Mouse (Mus musculus) monocyte, adult 5-6 weeks (primary cell): ENCODE data around the gene Tbc1d13. TPM values are rescaled to one million over a fixed set of nuclear protein-coding genes. Genes with fewer than 3 reads are reported as not detected.

Experiments used
- ATAC-seq: fragments of 153-309, 156-312 bp; replicated peaks from 2 replicates; pipeline ENCODE4 v1.8.0; 2017; ENCODE audit warnings: mild to moderate bottlenecking; ENCODE audit not compliant: low TSS enrichment, insufficient number of reproducible peaks, severe bottlenecking, poor library complexity, low FRiP score
- total RNA-seq: library from RNA; stranded (forward); fragments of 200-1000, 200-491, 200-594 nt; gene quantifications from 3 replicates; pipeline ENCODE4 v1.2.3, GENCODE M21; 2017

Gene Tbc1d13
- 33.8 to 54.8 TPM (median 52.4 TPM) in 3 replicates for total RNA-seq

DNA sequence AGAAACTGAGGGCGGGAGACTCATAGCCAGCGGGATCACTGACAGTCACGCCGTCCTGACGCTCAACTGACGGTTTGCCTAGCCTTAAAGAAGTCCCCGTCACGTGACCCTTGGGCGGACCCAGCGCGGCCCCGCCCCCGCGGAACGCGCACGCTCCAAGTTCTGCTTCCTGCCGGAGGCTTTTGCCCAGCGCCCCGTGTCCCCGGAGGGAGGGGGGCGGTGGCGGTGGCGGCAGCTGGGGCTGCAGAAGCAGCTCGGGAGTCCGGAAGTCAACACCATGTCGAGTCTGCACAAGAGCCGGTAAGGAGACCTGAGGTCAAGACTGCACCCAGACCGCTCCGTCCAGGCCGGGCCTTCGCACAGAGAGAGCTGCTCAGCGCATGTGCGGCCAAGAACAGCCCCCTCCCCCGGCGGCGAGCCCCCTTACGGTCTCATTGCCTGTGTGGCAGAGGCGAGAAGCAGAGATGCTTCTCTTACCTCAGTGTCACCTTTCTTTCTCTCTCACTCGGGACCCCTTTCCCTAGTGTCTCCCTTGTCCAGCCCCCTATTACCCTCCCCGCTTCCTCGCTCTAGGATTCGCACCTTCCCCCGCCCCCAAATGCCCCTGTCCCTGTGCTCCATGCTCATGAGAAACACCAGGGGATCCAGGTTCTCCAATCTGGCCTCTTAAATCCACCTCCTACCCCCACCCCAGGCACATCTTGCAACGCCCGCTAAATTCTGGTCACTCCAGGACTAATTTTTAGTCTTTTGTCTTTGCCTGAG lies at the start of gene Tbc1d13:
TSS of gene Tbc1d13 (plus strand) at position 134 of the 765 bp plus-strand sequence.
- peak; percentile 87 for ATAC-seq

DNA sequence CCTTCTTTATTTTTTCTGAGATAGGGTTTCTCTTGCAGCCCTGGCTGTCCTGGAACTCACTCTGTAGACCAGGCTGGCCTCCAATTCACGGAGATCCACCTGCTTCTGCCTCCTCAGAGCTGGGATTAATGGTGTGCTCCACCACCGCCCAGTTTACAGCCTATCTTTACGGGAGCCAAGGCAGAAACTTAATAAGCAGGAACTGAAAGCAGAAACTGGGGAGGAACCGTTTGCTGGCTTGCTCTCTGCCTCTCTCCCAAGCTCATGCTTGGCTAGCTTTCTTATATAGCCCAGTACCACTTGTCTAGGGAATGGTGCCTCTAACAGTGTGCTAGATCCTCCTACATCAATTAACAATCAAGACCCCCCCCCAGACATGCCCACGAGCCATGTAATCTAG lies 49.4 kb upstream of the Tbc1d13 start:
- ATAC-seq: peak; percentile 82

DNA sequence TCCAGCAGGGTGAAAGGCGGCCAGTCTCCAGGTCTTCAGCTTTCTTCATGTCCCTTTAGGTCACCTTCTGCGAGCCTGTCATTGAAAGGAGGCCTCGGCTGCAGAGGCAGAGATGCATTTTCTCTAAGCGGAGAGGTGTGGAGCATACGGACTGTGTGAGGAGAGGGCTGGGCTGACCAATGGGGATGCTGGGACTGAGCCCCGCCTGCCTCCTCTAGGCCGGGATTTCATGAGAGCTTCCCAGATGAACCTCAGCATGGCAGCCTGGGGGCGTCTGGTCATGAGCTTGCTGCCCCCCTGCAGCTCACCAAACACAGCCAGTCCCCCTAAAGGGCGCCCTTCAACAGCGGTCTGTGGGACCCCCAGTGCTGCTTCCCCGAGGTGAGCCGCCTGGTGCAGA lies 48.9 kb upstream of the Tbc1d13 start:
- ATAC-seq: no peak

DNA sequence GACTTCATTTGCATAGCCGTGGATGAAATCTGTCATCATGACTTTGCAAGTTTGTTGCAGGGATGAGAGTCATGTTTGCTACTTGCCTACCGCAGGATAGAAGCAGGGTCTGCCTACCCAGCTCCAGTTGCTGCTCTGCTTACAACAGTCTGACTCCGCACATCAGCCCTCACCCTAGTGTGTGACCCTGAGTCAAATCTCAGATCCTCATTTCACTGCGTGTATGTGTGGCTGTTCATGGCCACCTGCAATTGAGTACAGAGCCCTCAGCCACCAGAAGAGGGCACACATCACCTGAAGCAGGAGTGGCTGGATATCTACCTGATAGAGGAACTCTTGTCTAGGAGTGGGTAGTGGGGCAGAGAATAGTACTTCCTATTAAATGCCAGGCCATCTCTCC lies 46.2 kb upstream of the Tbc1d13 start:
- no peak for ATAC-seq

DNA sequence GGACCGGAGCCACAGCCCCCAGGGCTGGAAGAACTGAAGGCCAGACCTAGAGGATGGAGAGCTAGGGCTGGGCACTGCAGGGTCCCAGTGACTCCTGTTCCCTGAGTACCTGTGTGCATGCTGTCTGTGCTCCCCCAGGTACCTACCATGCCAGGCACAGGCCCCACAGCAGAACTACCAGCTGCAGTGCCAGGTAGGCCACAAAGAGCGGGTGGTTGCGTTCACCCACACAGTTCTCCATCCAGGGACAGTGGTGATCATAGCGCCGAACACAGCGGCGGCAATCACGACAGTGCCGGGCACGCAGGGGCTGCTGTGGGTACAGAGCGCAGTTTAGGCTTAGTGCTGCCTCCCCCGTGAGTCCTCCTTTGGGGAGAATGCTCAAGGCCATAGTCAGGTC lies 42.0 kb upstream of the Tbc1d13 start:
- ATAC-seq: no peak

DNA sequence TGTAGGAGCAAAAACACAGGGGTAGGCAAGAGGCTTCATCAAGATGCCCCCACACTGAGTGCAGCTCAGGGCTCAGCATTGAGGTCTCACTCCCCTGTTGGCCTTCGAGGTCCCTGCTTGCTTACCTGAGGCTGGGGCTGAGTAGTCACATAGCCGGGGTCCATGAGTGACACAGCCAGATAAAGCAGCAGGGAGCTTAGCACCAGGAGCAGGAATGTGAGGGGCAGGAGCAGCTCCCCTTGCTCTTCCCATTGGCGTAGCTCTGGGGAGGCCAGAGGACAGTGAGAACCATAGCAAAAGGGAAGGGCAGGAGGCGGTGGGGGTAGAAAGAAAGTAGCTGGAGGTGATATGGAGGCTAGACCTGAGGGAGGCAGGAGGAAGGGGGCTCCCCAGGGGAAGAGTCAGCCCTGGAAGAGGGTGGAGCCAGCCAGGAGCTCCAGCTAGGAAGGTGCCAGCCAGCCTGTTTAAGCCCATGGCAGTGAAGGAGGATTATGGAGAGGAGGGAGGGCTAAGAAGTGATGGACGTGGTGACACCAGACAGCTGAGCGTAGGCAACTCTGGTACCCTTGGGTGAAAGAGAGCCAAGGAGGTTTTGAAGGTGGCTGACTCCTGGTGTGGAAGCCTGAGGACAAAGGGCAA lies 41.1 kb upstream of the Tbc1d13 start:
- ATAC-seq: no peak

DNA sequence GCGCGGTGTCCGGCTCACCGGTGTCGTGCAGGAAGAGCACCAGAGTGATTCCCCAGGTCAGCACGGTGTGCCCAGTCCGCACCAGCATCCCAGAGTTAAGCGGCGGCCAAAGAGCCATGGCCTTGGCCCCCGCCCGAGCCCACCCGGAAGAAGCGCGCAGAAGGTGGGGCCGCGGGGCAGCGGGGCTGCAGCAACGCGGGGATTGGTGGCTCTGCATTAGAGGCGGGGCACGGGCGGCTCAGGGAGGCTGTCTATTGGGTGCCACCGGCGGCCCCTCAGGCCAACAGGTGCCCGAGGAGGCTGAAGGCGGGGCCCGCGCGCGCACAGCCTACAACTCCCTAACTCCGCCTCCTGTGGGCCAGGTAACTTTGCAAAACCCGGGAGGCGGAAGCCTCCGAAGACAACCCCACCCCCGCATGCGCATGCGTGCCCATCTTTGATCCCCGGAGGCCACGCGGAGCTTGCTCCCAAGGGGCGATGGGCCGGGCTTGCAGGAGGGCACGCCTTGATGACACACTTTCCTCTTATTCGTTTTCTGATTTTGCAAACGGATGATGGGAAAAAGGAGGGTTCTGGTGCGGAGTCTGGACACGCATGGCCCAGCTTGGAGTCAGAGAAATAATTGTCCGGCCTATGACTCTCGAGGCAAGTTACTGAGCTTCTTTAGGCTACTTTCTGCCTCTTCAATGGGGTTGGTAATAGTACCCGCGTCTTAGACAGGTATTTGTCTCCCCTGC lies 39.9 kb upstream of the Tbc1d13 start, which contains the start of gene Zdhhc12:
TSS of gene Zdhhc12 (minus strand) at position 178 of the 737 bp plus-strand sequence.
- ATAC-seq: peak; percentile 88

DNA sequence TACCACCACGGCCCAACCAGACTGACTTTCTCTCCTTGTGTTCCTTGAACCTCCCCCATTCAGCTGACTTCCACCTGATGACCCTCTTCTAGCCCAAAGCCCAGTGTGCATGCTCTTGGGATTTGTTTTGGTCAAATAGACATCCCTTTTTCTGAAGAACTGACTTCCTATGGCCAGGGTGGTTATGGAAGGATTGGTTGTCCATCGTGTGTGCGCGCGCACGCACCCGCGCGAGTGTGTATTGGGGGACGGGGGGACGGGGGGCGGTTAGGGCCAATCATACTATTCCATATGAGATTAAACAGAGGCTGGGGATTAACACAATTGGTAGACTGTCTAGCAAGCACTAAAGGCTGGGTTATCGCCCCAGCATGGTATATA lies 39.3 kb upstream of the Tbc1d13 start:
- ATAC-seq: no peak

DNA sequence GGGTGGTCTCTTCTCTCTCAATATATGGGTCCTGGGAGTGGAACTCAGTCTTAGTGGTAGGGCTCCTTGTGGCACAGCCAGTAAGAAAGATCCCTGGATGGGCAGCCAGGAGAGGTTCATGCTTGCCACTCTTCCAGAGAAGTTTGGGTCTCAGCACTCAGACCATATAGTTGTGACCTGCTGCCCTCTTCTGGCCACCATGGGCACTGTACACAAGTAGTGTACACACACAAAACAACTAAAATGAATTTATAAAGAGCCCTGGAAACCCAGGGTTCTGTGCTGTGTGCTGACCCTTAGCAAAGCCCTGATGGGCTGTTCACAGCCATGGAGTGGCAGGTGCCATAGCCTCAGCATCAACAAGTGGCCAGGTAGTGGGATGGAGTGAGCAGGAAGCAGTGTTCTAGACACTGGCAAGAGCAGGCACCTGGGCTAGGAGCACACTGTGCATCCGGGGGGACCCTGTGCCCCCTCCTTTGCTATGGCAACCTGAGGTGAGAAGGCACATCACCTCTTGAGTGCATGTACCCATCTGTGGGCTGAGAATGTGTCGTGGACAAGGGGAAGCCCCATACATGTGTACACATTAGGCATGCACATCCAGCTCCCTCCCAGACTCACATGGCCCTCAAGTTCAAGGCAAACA lies 37.5 kb upstream of the Tbc1d13 start:
- ATAC-seq: peak; percentile 44; the same call in 1 of the 2 replicates

DNA sequence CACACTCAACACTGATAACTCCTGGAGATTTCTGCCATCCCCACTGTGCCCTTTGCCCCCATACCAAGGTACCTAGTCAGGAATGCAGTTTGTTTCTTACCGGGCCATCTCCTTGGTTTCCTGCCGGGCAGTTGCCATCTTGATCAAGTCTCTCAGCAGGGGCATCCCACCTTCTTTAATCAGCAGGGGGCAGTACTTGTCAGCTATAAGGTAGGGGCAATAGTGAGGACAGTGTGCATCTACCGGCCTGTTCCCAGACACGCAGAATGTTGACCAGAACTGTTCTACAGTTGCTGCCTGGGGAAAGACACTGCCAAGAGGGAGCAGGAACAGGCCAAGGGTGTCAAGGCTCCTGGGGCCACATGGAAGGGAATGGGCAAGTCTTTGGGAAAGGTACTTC lies 33.3 kb upstream of the Tbc1d13 start:
- ATAC-seq: no peak

DNA sequence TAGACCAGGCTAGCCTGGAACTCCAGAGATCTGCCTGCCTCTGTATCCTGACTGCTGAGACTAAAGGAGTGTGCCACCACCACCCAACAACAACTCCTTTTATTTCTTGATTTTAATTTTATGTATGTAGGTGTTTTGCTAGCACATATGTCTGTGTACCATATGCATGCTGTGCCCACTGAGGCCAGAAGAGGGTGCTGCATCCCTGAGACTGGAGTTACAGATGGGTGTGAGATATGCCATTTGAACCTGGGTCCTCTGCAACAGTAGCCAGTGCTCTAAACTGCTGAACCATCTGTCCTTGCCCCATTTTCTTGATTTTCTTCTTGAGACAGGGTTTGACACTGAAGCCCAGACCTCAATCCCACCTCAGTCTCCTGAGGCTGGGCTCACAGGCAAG lies 27.2 kb upstream of the Tbc1d13 start:
- no peak for ATAC-seq

DNA sequence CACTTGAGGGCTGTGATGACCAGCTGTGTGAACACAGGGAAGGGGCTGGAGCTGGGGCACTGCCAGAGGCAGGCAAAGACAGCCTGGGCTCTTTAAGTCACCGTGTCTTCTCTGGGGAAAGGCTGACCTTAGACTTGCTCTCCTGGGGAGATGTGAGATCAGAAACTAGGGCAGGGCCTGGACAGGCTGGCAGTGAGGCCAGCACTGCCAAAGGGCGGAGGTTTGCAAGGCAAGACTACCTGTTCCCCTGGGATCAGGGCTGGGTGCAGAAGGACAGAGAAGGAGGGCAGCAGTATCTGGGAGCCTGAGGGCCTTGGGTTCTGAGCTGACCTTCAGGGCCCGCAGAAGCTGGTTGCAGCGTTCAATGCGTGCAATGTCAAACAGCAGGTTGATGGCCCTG lies 25.9 kb upstream of the Tbc1d13 start:
- ATAC-seq: no peak

DNA sequence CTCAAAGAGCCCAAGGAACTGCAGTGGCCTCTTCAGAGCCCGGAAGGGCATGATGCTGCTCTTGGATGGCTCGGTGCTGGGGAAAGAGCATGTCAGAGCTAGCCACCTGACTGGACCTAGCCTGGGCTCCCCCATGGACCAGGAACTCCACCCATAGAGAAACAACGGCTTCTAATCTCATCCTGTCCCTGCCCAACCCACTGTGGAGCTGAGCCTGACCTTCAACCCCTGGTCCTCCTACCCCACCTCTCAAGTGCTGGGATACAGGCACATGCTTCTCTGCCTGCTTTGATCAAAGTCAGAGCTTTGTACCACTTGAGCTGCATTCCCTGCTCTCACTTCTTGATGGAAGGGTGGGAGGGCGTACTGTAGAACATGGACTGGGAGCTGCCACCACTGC lies 25.3 kb upstream of the Tbc1d13 start:
- no peak for ATAC-seq

DNA sequence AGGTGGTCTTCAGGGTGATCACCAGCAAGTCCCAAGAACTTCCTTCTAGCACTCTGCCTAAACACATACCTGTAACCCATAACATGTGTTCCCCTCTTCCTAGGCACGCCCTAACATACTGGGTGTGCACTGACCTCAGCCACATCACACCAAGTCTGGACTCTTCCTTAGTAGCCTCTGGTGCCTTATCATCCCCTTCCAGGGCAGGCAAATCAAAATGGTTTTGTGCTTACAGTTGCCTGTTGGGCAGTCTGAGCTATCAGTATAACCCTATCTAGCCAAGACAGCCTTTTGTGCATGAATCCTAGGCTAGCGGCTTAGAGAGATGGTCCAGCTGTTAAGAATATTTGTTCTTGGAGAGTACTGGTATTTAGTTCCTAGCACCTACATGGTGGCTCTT lies 22.0 kb upstream of the Tbc1d13 start:
- ATAC-seq: no peak

DNA sequence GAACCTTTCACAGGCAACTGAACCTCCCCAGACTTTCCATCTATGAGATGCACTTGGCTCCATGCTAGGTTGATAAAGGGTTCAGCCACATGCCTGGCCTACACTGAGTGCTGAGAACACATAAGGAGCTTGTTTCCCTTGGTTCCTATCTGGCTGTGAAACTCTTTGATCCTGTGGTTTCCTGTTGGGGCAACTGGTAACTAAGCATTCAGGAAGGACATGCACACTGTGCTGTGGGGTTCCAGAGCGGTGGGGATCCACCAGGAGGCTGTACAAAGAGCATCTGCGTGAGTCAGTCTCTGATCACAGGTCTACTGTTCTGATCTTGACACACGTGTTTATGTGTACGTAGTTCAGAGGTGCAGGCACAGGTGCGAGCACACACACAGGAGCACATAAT lies 21.0 kb upstream of the Tbc1d13 start:
- no peak for ATAC-seq

DNA sequence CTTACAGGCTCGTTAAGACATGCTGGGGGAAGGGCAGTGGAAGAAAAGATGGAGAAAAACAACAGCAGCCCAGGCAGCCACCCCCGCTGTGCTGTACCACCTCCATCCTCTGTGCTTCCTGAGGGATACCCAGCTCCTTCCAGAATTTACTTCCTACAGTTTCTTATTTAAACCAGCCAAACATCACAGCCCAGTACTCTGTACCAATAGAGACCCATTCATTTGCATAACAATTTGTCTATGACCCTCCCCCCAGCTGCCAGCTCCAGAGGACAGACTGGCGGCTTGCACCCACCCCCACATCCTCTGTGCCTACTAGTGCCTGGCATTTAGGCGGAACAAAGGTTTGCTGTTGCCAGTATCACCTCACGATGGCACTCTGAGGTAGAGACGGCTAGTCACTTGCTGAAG lies 13.9 kb upstream of the Tbc1d13 start:
- ATAC-seq: no peak

DNA sequence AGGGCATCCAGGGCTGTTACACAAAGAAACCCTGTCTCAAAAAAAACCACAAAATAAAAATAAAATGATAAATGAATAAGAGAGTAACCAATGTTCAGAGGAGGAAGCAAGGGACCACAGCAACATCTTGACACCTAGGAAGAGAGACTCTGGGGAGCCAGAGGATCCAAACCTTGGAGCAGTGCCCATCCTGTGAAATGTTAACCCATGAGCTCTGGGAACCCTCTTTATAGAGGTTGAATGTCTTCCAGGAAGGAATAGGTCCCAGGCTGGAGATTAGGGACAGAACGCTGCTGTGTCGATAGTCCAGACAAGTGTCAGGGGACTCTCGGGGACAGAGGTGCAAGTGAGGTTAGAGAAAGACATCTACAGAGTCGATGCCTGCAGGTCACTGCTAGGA lies 13.3 kb upstream of the Tbc1d13 start:
- no peak for ATAC-seq

DNA sequence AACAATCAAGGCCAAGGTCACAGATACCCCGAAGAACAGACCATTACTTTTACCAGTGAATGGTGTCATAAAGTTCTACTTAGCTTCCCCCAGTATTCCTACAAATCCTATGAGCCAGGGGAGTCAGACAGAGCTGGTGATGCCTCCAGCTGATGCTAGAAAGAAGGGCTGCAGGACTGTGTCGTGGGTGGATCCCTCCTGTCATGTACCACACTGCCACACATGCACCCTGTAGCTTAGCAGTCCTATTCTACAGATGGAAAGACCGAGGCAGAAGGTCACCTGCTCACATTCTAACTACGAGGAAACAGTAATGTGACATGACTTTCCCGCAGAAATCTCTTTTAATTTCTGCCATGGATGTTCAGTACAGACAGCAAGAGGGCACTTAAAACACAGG lies 10.8 kb upstream of the Tbc1d13 start:
- no peak for ATAC-seq

DNA sequence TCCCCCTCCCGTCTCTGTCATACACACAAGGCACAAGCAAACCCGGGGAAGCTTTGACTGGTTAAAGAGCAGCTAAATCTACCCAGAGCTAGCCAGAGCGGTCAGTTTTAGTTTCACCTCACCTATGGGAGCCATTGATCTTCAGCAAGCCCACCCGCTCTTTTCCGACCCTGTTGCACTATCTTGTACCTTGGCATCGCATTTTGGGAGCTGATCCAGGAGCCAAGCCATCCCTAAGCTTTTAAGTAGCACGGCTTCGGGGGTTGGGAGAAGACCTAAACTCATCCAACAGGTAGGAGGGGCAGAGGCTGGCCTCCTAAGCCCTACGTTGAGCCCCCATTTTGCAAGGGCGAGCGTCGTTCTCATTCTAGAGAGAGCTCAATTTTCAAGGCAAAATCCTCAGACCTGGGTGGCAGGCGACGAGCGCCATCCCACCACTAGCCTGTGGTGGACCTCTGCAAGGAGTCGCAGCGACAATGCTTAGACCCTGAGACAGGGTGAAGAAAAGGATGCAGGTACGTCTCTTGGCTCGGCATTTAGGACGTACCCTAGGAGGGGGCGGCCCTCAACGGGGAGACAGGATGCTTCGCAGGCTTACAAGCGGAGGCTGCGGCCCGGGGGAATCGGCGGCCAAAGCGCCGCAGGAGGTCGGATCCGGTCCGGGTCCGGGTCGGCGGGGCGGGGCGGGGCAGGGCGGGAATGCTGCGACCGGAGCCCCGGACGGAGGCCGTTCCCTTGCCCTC lies 9.6 kb upstream of the Tbc1d13 start:
- ATAC-seq: no peak; the same call in 1 of the 2 replicates
